Mouse (Mus musculus) E14TG2a.4 (cell line): Measurements from ENCODE around the gene Higd1b.

Source experiments
- CTCF ChIP-seq: conservative IDR thresholded peaks from 2 replicates; pipeline ENCODE4 v1.5.1; 2014; ENCODE audit warnings: low read length
- NANOG ChIP-seq: IDR thresholded peaks from 2 replicates; pipeline ENCODE4 v1.6.1; 2014; ENCODE audit warnings: borderline replicate concordance, low read length, mixed read lengths
- POU5F1 ChIP-seq: IDR thresholded peaks from 2 replicates; pipeline ENCODE4 v1.6.1; 2014; ENCODE audit warnings: low read length, borderline replicate concordance

- TF ChIP-seq CTCF (no peak), NANOG (no peak), POU5F1 (no peak)
Measured at GRCm38 (mm10) chr11:102803453-102803852, 32.2 kb upstream of the Higd1b start.
